Mouse (Mus musculus) hindbrain, embryonic 14.5 days (tissue): ENCODE measurements around the gene Pex7. TPM values are rescaled to one million over a fixed set of nuclear protein-coding genes. Genes with fewer than 3 reads are reported as not detected.
"Not testable (repeated sequence)": the region's sequence is repeated elsewhere in the genome, so short reads cannot be mapped to it uniquely, and the experiment has no call there.

Experiments
- ATAC-seq: fragments of 200-750 bp; cut with Nextera tagmentation; 2 replicates; pipeline ENCODE4 v1.8.0; 2017; ENCODE audit warnings: moderate number of reproducible peaks, mild to moderate bottlenecking, moderate TSS enrichment, moderate library complexity; ENCODE audit not compliant: low FRiP score
- DNase-seq: peaks from one replicate; pipeline ENCODE4 v3.0.0-alpha.2; 2015; ENCODE audit warnings: low spot score
- H3K27ac ChIP-seq: fragments of 300-500 bp; sonication (generic); 2 replicates; pipeline ENCODE4 v1.5.1; 2014; ENCODE audit warnings: mild to moderate bottlenecking, moderate library complexity
- H3K27me3 ChIP-seq: fragments of 300-500 bp; sonication (generic); 2 replicates; pipeline ENCODE4 v1.6.1; 2014; ENCODE audit warnings: mild to moderate bottlenecking, low read length, mixed read lengths; ENCODE audit not compliant: control insufficient read depth, insufficient read depth
- H3K36me3 ChIP-seq: fragments of 300-500 bp; sonication (generic); replicated peaks from 2 replicates; pipeline ENCODE4 v1.6.1; 2014; ENCODE audit not compliant: control insufficient read depth, insufficient read depth
- H3K4me1 ChIP-seq: fragments of 300-500 bp; sonication (generic); replicated peaks from 2 replicates; pipeline ENCODE4 v1.6.1; 2014; ENCODE audit warnings: antibody characterized with exemption, low read length, mixed read lengths; ENCODE audit not compliant: control insufficient read depth, insufficient read depth
- H3K4me2 ChIP-seq: fragments of 300-500 bp; sonication (generic); replicated peaks from 2 replicates; pipeline ENCODE4 v1.6.1; 2014; ENCODE audit warnings: mild to moderate bottlenecking, moderate library complexity
- H3K4me3 ChIP-seq: fragments of 300-500 bp; sonication (generic); replicated peaks from 2 replicates; pipeline ENCODE4 v1.5.1; 2014; ENCODE audit warnings: mild to moderate bottlenecking, low read length
- H3K9ac ChIP-seq: fragments of 300-500 bp; sonication (generic); 2 replicates; pipeline ENCODE4 v1.6.1; 2014
- H3K9me3 ChIP-seq: fragments of 300-500 bp; sonication (generic); 2 replicates; pipeline ENCODE4 v1.6.1; 2016; ENCODE audit warnings: low read length; ENCODE audit not compliant: control insufficient read depth
- WGBS: fragments of 180-500 bp; shearing (Covaris S2); extraction: QIAGEN DNeasy Blood & Tissue Kit; methylation state at CpG from one replicate; pipeline ENCODE4 v1.1.7; 2014; 5-methylcytosine and 5-hydroxymethylcytosine counted together
- polyA plus RNA-seq: library from polyadenylated mRNA; unstranded; fragments of >200 nt; fragmentation: Nextera tagmentation; extraction: Ambion mirVana; gene quantifications from 2 replicates; pipeline ENCODE4 v1.2.1, GENCODE M21; 2014

Gene Pex7
- polyA plus RNA-seq, 1 experiment from 2014 or later = 32.2 TPM

DNA sequence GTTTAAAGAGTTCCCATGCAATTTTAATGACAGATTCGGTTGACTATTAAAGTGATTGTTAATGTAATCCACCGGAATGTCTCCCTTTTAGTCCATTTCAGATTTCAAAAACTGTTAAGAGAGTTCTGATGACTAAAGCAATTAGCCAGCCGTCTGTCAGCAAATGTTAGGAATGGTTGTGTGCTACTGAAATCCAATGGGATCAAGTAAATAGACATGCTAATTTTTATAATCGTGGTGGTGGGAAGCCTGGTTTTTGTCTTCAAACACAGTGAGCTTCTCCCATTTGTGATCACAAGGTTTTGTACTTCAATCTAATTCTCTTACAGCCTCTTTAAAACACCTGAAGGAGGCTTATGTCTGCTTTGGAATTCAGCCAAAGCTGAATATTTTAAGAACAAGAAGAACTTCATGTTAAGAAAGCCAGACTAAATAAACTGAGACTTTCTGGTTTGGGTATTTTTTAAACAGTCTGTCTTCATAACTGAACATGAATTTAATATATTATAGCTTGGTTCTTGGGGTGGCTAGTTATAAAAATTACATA, 28.4 kb upstream of the Pex7 start:
- Histone ChIP-seq H3K9ac (no peak overlapping the region), H3K4me2 (0 out of 2 replicates have a peak overlapping the region, but pooled peaks have one; percentile 13), H3K4me1 (peaks cover 3% of the 10 kb centered on the region; the same call in 1 of the 2 replicates), H3K9me3 (no peaks in the 10 kb centered on the region), H3K27ac (no peak overlapping the region), H3K36me3 (no peaks in the 10 kb centered on the region), H3K4me3 (no peak overlapping the region), H3K27me3 (peaks cover 35% of the 10 kb centered on the region)
- WGBS = 56% methylated on average over 4 of the region's 4 CpGs
- DNase-seq (no peak), ATAC-seq (no peak)

- peaks cover 38% of the 10 kb centered on the region for H3K27me3 ChIP-seq
- 7% methylated on average over 10 of the region's 10 CpGs for WGBS
- 0 out of 2 replicates have a peak overlapping the region, but pooled peaks have one; percentile 72 for H3K9ac ChIP-seq
- H3K36me3 ChIP-seq = no peaks in the 10 kb centered on the region
- DNase-seq (no peak), ATAC-seq (no peak)
- peaks cover 3% of the 10 kb centered on the region; the same call in 1 of the 2 replicates for H3K4me1 ChIP-seq
- H3K4me3 ChIP-seq = peak overlapping the region; percentile 78
- peak overlapping the region; percentile 97 for H3K4me2 ChIP-seq
- H3K27ac ChIP-seq = no peak overlapping the region
- no peaks in the 10 kb centered on the region for H3K9me3 ChIP-seq
Observed at GRCm38 (mm10) chr10:19935295-19935623, 27.8 kb upstream of the Pex7 start.

DNA sequence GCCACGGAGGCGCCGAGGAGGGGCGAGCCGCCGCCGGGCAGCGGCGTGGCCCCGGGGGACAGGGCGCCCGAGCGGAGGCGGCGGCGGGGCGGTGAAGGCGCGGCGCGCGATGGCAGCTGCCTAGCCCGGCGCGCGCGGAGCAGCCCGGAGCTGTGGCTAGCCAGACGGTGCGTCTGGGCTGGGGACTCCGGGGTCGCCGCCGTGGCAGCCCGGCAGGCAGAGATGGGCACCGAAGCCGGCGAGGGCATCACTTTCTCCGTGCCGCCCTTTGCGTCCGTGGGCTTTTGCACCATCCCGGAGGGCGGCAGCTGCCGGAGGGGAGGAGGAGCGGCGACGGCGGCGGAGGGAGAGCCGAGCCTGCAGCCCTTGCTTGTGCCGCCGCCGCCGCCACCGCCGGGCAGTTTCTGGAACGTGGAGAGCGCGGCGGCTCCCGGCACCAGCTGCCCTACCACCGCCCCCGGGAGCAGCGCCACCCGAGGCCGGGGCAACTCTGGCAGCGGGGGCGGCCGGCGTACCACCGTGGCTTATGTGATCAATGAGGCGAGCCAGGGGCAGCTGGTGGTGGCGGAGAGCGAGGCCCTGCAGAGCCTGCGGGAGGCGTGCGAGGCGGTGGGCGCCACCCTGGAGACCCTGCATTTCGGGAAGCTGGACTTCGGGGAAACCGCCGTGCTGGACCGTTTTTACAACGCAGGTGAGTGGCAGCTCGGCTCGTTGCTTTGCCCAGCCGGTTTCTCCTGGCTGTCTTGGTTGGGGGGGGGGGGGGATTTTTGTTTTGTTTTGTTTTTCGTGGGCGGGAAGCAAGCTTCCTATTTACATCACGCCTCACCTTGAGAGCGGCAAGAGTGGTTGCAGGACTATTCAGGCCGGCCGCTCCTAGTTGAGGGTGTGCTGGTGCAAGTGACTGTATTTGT, 27.1 kb upstream of the Pex7 start, which contains the start of gene Map3k5:
Map3k5 (plus strand) TSS at position 89 of the 911 bp plus-strand sequence.
- Histone ChIP-seq H3K27ac (peak within 1 kb of the TSS; percentile 59), H3K9me3 (no peaks in the 10 kb centered on the region), H3K4me1 (peaks cover 3% of the 10 kb centered on the region; the same call in 1 of the 2 replicates), H3K4me3 (peak within 1 kb of the TSS; percentile 78), H3K4me2 (peak within 1 kb of the TSS; percentile 97), H3K36me3 (no peaks in the 10 kb centered on the region), H3K9ac (peak within 1 kb of the TSS; percentile 72), H3K27me3 (peaks cover 38% of the 10 kb centered on the region)
- peak; percentile 80 for ATAC-seq
- 1% methylated on average over 65 of the region's 95 CpGs for WGBS
- peak; percentile 45 for DNase-seq

DNA sequence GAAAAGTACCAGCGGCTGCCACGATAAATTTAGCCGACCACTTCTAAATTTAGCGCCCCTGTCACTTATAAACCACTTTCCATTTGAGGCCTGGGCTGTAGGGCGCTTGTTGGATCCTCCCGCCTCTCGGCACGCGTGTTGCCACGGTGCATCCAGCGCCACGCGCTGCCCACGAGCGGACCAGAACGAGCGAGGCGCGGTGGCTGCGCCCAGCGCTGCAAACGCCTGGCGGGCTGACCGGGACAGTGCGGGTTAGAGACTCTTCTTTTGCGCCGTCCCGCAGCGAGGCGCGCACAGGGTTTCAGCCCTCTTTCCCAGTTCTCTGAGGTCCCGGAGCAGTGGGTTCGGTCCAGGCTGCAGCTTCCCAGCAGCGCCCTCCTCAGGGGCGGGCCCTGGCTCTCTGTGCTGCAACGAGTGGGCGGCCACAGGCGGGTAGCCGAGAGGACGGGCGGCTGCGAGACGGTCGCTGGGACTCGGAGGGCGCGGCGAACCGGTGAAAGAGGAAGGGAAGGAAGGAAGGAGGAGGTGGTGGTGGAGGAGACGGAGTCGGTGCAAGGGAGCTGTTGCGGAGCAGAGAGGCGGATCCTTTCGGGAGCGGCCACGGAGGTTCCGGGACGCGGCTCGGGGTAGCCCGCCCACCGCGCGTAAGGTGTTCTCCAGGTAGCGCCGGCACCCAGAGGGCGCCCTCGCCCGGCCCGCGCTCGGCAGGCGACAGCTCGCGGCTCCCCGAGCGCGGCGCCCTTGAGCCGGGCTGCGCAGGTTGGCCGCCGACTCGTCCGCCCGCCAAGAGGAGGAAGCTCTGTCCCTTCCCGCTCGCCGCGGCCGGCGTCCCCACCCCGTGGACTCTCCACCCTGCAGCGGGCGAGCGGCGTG, 26.3 kb upstream of the Pex7 start:
- peak overlapping the region; percentile 97 for H3K4me2 ChIP-seq
- no peaks in the 10 kb centered on the region for H3K36me3 ChIP-seq
- H3K27me3 ChIP-seq = peaks cover 38% of the 10 kb centered on the region
- WGBS = under 1% methylated on average over 68 of the region's 97 CpGs
- peaks cover 3% of the 10 kb centered on the region; the same call in 1 of the 2 replicates for H3K4me1 ChIP-seq
- ATAC-seq (peak; percentile 86), DNase-seq (peak; percentile 57)
- no peaks in the 10 kb centered on the region for H3K9me3 ChIP-seq
- H3K4me3 ChIP-seq = peak overlapping the region; percentile 78
- H3K9ac ChIP-seq = peak overlapping the region; percentile 72
- peak overlapping the region; percentile 59 for H3K27ac ChIP-seq

- DNase-seq = no peak
- H3K9me3 ChIP-seq = no peaks in the 10 kb centered on the region
- peaks cover 3% of the 10 kb centered on the region; the same call in 1 of the 2 replicates for H3K4me1 ChIP-seq
- no peak overlapping the region for H3K27ac ChIP-seq
- peak overlapping the region; percentile 78 for H3K4me3 ChIP-seq
- peaks cover 34% of the 10 kb centered on the region for H3K27me3 ChIP-seq
- peak overlapping the region; percentile 97 for H3K4me2 ChIP-seq
- H3K36me3 ChIP-seq = no peaks in the 10 kb centered on the region
- no peak overlapping the region for H3K9ac ChIP-seq
- 52% methylated on average over 3 of the region's 3 CpGs for WGBS
- no peak for ATAC-seq
Observed at GRCm38 (mm10) chr10:19932986-19933385, 25.5 kb upstream of the Pex7 start.

DNA sequence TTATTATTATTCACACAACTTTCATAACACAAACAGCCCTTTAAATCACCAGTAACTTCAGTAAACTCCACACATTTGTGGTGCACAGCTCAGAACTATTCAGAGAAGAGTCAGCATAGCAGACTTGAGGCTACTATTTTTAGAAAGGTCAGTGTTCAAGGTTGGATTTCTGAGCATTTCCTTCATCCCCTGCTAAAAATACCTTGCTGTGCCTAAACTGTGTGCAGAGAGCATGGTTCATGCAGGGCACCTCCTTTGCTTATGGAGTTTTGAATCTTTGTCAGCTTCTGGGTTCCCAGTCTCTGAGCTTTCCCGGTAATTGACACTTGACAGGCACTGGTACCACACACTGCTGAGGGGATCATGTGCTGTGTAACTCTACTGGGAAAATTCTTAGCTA, 20.7 kb upstream of the Pex7 start:
- ATAC-seq (no peak), DNase-seq (no peak)
- Histone ChIP-seq H3K4me2 (no peak overlapping the region), H3K4me1 (no peaks in the 10 kb centered on the region; the same call in 1 of the 2 replicates), H3K27me3 (peaks cover 18% of the 10 kb centered on the region), H3K9ac (no peak overlapping the region), H3K9me3 (no peaks in the 10 kb centered on the region), H3K27ac (no peak overlapping the region), H3K36me3 (no peaks in the 10 kb centered on the region), H3K4me3 (no peak overlapping the region)
- 78% methylated on average over 1 of the region's 1 CpGs for WGBS

DNA sequence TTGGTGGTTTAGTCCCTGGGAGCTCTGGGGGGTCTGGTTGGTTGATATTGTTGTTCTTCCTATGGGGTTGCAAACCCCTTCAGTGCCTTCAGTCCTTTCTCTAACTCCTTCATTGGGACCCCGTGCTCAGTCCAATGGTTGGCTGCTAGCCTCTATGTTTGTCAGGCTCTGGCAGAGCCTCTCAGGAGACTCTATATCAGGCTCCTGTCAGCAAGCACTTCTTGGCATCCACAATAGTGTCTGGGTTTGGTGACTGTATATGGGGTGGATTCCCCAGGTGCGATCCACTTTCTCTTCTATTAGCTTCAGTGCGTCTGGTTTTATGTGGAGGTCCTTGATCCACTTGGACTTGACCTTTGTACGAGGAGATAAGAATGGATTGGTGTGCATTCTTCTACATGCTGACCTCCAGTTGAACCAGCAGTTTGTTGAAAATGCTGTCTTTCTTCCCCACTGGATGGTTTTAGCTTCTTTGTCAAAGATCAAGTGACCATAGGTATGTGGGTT, 19.0 kb upstream of the Pex7 start:
- not testable (repeated sequence) for H3K36me3 ChIP-seq, H3K4me2 ChIP-seq, H3K9me3 ChIP-seq, H3K4me1 ChIP-seq, DNase-seq, H3K9ac ChIP-seq, H3K27ac ChIP-seq, H3K27me3 ChIP-seq, H3K4me3 ChIP-seq, ATAC-seq
- WGBS = 89% methylated on average over 4 of the region's 4 CpGs

DNA sequence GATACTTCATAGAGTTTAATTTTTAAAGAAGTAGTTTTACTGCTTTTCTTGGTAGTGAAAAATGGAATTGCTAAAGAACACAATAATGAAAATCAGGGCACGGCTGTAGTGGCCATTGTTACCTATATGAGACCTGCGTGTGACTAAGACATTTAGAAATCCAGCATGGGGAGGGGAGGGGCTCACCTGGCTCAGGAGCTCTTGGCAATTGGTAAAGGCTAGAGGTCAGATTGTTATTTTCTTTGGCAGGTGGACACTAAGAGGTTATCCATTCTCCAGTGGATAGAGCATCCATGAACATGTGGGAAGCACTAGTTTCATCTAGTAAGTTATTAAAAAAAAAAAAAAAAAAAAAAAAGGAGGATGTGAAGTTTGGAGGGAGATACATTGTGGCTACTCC, 16.8 kb upstream of the Pex7 start:
- no peak for DNase-seq

More for the DNA sequence above, 16.8 kb upstream of the Pex7 start:
- 86% methylated on average over 2 of the region's 2 CpGs for WGBS
- no peaks in the 10 kb centered on the region for H3K4me1 ChIP-seq
- H3K36me3 ChIP-seq = no peaks in the 10 kb centered on the region
- no peak overlapping the region for H3K27ac ChIP-seq
- H3K4me3 ChIP-seq = no peak overlapping the region
- no peak overlapping the region for H3K4me2 ChIP-seq
- no peaks in the 10 kb centered on the region for H3K27me3 ChIP-seq
- no peaks in the 10 kb centered on the region for H3K9me3 ChIP-seq
- no peak overlapping the region for H3K9ac ChIP-seq
- ATAC-seq = no peak
